Mouse (Mus musculus) right cerebral cortex, postnatal 25 days (tissue): ENCODE data around the gene Ccdc107.
A peak's percentile ranks its signal among the peaks of the same experiment; 100 is the strongest.

Source experiments
- DNase-seq: peaks from one replicate; pipeline ENCODE4 v3.0.0; 2022

Ccdc107 gene

DNA sequence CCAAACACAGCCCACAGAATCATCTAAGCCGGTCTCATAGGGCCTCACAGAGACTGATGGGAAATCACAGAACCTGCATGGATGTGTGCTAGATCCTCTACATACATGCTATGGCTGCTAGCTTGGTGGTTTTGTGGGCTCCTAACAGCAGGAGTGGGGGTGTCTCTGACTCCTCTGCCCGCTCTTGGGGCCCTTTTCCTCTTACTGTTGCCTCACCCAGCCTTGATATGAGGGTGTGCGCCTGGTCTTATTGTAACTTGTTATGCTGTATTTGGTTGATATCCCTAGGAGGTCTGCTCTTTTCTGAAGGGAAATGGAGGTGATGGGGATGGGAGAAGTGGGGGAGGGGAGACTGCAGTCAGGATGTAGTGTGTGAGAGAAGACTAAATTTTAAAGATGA is 3.1 kb upstream of the Ccdc107 start:
- no peak for DNase-seq

DNA sequence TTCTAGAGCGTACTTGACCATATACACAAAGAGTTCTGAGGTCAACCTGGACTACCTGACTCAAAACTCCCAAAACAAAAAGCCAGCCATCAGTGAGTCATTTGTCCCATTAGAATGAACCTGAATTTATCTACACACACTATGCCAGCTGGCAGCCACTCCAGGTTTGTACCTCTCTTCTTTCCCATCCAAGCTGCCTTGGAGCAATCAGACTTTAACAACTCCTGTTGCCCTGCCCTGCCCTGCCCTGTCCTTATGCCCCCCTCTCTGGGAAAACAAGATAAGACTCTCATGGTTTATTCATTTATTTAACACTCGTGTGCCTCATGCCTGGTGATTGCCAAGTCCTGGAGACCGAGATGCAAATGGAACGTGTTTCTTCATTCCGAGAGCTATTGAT is 1.9 kb upstream of the Ccdc107 start:
- no peak for DNase-seq

- no peak for DNase-seq
Measured at GRCm38 (mm10) chr4:43492101-43492820, 439 bp upstream of the Ccdc107 start.

DNA sequence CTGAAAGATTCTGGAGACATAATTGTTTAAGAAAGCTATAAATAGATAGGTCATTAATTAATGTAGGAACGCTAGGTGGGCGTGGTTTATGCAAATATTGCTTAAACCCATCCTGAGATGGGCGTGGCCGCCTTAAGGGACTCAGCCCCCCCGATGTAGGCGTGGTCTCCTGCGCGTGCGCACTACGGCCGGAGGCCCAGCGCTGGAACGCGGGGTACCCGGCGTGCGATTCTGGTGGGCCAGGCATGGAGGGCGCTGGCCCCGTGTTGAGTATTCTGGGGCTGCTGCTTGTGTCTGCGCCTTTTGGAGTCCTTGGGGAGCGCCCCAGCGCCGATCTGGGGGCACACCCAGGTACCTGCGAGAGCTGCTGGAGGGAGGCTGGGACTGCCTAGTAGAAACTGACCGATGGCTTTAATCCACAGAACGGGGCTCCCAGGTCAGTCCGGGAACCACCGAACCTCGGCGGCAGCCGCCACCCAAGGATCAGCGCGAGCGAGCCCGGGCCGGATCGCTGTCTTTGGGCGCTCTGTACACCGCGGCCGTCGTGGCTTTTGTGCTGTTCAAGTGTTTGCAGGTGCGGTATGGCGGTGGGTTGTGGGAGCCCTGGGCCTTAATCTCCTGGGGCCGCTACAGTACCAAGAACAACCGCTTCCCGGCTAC is 616 bp downstream of the Ccdc107 start:
- peak; percentile 95 for DNase-seq

DNA sequence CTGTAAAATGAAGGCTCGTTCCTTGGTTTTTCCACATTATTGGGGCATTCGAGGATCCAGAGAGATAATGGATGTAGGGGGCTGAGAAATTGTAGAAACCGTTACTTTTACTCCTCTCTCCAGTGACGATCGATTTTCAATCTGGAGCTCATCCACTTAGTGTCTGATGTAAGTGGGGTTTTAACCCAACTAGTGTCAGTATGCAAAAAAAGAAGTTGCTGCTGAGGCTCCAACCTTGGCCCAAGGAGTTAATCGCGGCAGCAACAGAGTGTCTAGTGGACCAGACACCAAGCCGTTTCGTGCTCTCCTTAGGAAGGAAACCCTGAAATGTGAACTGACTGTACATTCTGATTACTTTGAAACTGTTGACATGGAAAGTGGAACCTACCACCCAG is 1.1 kb downstream of the Ccdc107 start:
- DNase-seq, result no peak

DNA sequence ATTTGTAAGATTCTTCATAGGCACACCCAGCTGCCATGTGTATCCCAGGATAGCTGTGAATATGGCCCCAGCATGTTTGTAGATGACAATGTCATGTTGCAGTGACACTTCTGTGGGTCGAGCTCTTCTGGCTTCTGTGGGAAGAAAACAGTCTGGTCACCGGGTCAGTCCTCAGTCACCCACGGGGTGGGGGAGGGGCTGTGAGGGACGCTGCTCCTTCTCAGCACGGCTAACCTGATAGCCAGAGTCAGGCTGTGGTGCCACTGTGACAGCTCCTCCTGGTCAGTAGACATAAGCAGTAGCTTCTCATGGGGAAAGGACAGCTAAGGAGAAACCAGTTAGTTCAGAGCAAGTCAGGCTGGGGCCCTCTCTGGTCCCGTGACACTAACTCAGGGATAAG is 3.9 kb downstream of the Ccdc107 start:
- no peak for DNase-seq

DNA sequence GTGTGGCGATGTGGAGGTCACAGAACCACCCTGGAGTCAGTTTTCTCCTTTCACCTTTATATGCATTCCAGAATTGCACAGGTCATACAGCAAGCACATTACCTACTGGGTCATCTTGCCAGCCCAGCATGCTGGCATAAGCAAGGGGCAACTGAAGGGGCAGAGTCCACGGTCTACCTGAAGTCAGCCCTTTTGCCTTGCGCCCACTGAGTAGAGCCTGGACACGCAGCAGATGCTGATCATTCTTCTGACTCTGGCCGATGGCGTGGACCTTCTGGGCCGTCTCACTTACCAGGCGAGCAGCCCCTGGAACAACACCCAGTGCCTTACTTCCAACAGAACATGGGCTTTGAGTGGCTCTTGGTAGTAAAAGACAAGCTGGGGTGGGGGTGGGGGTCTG is 4.7 kb downstream of the Ccdc107 start:
- DNase-seq, result no peak

- DNase-seq, result no peak
Measured at GRCm38 (mm10) chr4:43497946-43498345, 5.2 kb downstream of the Ccdc107 start.

DNA sequence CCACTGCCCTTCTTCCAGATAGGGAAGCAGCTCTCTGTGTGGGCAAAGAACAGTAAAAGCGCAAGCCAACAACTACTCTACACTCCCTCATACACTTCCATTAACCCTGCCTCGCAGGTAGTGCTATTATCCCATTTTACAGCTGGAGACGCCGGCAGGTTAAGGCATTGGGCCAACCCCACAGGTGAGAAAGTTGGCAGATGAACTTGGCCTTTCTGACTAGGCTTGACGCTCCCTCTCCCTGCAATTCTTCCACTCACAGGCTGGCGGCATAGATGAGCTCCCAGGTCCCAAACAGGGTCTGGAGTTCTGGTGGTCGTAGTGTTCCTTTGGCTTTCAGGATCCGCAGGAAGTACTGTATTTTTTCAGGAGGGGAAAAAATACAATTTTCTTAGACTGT is 6.3 kb downstream of the Ccdc107 start:
- DNase-seq, result no peak

DNA sequence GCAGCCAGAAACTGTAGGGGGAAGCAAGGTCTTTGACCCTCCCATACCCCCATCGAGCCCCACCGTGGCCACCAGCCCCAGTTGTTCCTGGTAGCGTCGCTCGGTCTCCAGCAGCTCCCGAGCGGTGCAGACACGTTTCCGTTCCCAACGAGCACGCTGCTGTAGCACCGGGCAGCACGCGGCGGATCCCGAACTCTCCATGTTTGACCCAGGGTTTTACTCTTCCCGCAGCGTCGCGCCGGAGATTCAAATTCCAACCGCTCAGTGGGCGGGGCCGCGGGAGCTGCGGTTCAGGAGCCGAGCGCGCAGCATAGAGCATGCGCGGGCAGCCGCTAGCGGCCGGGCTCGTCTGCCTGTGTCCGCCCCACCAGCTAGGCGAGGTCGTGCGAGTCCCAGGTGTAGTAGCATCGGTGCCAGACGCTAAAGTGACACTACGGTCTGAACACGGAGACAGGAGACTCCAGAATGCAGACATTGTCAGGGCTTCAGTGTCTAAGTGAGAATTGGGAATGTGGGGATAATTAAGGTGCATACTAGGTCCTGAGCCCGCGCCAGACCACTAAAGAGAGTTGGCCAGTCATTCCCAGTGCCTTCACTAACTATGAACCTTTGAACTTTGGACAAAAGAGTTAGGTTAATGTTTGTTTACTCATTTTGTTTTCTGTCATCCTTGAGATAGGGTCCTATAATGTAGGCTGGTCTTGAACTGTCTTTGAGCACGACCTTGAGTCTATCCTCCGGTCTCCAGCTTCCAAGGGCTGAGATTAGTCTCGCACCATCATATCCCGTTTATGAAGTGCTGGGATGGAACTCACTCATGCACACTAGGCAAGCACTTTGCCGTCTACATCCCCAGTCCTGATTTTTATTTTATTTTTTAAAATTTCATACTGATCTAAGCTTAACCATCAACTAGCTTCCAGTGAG is 7.0 kb downstream of the Ccdc107 start, which contains the start of gene Arhgef39:
TSS of gene Arhgef39 (minus strand) at position 289 of the 927 bp plus-strand sequence.
- peak; percentile 76 for DNase-seq

- no peak for DNase-seq
Measured at GRCm38 (mm10) chr4:43503041-43503440, 10.3 kb downstream of the Ccdc107 start.

- DNase-seq, result no peak
Measured at GRCm38 (mm10) chr4:43503506-43503905, 10.8 kb downstream of the Ccdc107 start.

DNA sequence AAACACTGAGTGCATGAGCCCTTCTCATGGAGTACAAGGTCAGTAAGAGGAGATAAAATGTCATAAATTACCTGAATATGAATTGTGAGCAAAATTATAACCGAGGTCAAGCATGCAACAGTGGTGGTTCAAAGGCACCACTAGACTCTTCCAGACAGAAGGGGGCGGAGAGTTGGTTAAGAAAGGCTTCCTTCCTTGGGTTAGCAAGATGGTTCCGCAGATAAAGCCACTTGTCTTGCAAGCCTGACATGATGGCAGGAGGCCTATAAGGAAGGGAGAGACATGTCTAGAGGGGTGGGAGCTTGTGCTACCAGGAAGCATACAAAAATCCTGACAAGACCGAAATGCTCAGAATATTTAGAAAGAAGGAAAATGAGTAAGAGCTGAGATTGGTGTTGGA is 11.6 kb downstream of the Ccdc107 start:
- no peak for DNase-seq

- DNase-seq, result no peak
Measured at GRCm38 (mm10) chr4:43506074-43506473, 13.4 kb downstream of the Ccdc107 start.

DNA sequence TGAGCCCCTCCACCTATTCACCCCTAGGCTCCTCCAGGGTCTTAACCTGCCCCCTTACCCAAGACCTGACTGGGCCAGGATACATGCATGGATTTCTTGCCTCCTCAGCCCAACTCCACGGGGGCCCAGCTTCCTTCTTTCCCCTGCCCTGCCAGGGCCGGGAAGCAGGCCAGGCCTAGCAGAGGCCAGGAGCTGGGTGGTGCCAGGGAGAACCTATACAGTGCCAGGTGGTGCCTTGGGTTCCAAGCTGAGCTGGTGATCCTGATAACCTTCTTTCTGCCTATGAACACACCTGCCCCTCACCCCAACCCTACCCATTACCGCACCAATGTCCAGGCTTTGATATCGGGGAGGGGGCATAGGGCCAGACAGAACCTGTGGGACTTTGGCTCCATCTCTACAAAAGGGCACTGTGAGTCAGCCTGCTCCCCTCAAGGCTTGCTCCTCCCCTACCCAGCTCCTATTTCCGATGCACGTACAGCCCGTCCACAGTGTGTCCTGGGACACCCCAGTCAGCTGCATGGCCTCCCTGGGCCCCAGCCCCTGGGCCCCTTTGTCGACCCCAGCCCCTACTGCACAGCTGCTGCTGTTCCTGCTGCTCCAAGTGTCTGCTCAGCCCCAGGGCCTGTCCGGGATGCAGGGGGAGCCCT is 14.0 kb downstream of the Ccdc107 start, which contains the start of gene Car9:
TSS of gene Car9 (plus strand) at position 431 of the 650 bp plus-strand sequence.
- no peak for DNase-seq

GRCm38 (mm10) chr4:43507938-43508665 is 15.4 kb downstream of the Ccdc107 start:
- DNase-seq, result no peak

- DNase-seq, result no peak
Measured at GRCm38 (mm10) chr4:43508666-43508997, 15.9 kb downstream of the Ccdc107 start.

DNA sequence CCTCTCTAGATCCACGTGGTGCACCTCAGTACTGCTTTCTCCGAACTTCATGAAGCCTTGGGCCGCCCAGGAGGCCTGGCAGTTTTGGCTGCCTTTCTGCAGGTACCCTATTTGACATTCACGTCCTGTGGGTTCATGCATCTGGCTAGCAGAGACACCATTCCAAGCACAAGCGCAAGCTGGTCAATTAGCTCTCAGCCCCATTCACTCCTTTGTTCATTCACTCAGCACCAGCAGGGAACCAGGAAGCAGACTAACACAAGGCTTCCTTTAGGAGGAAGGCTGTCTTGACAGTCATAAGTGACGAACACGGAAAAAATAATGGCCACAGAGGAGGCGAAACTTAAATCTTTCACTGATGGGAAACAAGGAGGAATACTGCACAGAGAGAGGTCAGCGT is 16.4 kb downstream of the Ccdc107 start:
- DNase-seq, result no peak

DNA sequence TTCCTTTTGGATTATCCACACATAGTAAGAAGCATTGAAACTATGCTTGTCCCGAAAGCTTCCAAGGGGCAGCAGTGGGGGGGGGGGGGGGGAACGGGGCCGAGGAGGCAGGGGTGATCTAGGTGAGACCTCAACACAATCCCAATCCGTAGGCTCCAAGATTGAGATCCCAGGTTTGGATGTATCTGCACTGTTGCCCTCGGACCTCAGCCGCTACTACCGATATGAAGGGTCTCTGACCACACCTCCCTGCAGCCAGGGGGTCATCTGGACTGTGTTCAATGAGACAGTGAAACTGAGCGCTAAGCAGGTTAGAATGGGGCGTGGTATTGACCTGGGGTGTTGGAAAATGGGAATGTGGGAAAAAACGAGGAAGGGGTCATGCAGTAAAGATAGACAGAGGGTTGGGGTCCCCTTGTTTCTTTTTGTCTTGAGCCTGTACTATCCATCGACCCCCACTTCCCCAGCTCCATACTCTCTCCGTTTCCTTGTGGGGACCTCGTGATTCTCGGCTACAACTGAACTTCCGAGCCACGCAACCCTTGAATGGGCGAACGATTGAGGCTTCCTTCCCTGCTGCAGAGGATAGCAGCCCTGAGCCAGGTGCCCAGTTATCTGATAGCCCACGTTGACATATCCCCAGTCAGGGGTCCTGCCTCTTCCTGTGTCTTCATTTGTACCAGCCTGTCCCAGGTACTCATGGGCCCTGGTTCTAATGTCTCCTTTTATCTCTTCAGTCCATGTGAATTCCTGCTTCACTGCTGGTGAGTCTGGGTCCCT is 19.2 kb downstream of the Ccdc107 start:
- DNase-seq, result no peak

DNA sequence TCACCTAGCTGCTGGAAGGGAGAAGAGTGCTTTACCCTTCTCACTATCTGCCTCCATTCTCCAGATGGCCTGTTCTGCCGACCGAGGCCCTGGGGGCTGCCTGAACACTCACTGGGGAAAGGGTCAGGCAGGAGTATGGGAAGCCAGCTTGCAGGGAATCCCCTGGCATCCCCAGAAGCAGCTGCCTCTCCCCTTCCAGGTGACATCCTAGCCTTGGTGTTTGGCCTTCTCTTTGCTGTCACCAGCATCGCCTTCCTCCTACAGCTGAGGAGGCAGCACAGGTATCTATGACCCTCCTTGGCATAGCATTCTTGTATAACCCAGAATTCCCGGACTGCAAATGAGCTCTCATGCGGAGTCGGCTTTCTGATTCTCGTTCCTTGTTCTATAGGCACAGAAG is 20.0 kb downstream of the Ccdc107 start:
- DNase-seq, result no peak

GRCm38 (mm10) chr4:43513300-43513699 is 20.6 kb downstream of the Ccdc107 start:
- no peak for DNase-seq

GRCm38 (mm10) chr4:43513791-43514190 is 21.1 kb downstream of the Ccdc107 start:
- no peak for DNase-seq
